In the genomic region with DNA sequence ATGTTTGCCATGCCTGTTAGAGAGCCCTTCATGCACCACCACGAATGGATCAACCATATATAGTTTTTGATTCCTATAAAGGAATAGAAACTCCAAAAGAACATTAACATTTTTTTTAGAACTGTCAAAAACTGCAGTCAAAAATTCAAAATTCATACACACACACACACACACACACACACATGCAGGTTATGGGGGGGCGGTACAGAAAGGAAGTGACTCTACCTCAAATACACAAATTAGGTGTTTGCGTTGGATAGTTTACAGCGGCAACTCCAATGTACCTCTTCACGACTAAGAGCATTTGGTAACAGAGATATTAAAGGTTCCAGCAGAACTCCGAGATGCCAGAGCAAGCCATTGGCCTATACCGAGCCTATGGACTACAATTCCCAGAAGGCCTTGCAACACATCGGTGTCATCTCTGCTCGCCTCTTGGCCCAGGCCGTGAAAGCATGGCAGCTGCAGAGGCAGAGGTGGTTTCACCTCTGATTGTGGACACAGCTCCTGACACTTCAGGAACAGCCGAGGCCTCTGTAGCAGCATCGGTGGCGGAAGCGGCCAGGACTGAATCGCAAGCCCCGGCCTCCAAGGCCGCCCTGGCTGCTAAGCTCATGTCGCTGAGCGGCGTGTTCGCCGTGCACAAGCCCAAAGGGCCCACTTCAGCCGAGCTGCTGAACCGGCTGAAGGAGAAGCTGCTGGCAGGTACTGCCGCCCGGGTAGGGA, we compare ENCODE assay signal across 8 mouse cellular contexts. TPM values are rescaled to one million over a fixed set of nuclear protein-coding genes. Genes with fewer than 3 reads are reported as not detected.
A peak's percentile ranks its signal among the peaks of the same experiment; 100 is the strongest.
DNase-seq lines count a peak whose midpoint lies in the region; ATAC-seq lines count a peak whose summit lies in the region.

A gene (plus strand): TSS at position 421 of the 726 bp plus-strand sequence.

- no peaks in the 10 kb centered on the region for H3K36me3 ChIP-seq in hindbrain, embryonic 14.5 days (replicated peaks; ENCODE audit: control insufficient read depth, insufficient read depth)

- H3K4me1 ChIP-seq in hindbrain, embryonic 14.5 days (replicated peaks; ENCODE audit: control insufficient read depth, insufficient read depth, low read length): peaks cover 15% of the 10 kb centered on the region; the same call in 1 of the 2 replicates

- peak within 1 kb of the TSS; percentile 65 for H3K9ac ChIP-seq in hindbrain, embryonic 14.5 days

- DNase-seq in T-cell, adult 2 months (ENCODE audit: low spot score): peak; percentile 85
- DNase-seq in cerebellum, postnatal 25 days: peak; percentile 86 to 87
- peak; percentile 67 to 77 for DNase-seq in frontal cortex, postnatal 25 days (ENCODE audit: low spot score in 2 of 2)
- peak; percentile 89 for DNase-seq in hindbrain, embryonic 14.5 days (ENCODE audit: low spot score)
- DNase-seq in layer of hippocampus, postnatal 36 days: peak; percentile 81 to 85
- DNase-seq in lung, postnatal 36 days: peak; percentile 93
- DNase-seq in retina, postnatal 1 day: peak; percentile 93
- DNase-seq in urinary bladder, adult 2 months (ENCODE audit: low spot score): peak; percentile 69

- peak within 1 kb of the TSS; percentile 59 for H3K4me2 ChIP-seq in hindbrain, embryonic 14.5 days (replicated peaks)

- H3K4me3 ChIP-seq in hindbrain, embryonic 14.5 days (replicated peaks; ENCODE audit: low read length): peak within 1 kb of the TSS; percentile 54

- no peaks in the 10 kb centered on the region for H3K9me3 ChIP-seq in hindbrain, embryonic 14.5 days (ENCODE audit: control insufficient read depth, low read length)

- WGBS in hindbrain, embryonic 14.5 days: 5% methylated on average over 26 of the region's 26 CpGs

- H3K27me3 ChIP-seq in hindbrain, embryonic 14.5 days (ENCODE audit: control insufficient read depth, insufficient read depth, low read length): no peaks in the 10 kb centered on the region

- H3K27ac ChIP-seq in hindbrain, embryonic 14.5 days: peak within 1 kb of the TSS; percentile 62

- ATAC-seq in hindbrain, embryonic 14.5 days (ENCODE audit: low FRiP score): peak; percentile 96

RNA-seq across cellular contexts. Expression of the gene that starts here (rescaled TPM):
- 13.6 and 14.1 TPM in 2 replicates for polyA plus RNA-seq in hindbrain, embryonic 14.5 days (2014; fragmentation: Nextera tagmentation; extraction: Ambion mirVana)
- total RNA-seq in layer of hippocampus, postnatal 36 days (2021): 10 to 100 TPM; 18.0 to 18.5 TPM
- polyA plus RNA-seq in urinary bladder, adult 2 months (2012; rRNA removed): 14.1 and 16.6 TPM in 2 replicates

Comparison
In these comparisons a context has a peak if more than half of its experiments do, and no peak if none do; other contexts are left out.
1. Peak in every context shown above with its lines: DNase-seq, ATAC-seq, H3K4me3 ChIP-seq and H3K27ac ChIP-seq.